Mouse (Mus musculus): ENCODE measurements around the gene 4930518I15Rik.

DNA sequence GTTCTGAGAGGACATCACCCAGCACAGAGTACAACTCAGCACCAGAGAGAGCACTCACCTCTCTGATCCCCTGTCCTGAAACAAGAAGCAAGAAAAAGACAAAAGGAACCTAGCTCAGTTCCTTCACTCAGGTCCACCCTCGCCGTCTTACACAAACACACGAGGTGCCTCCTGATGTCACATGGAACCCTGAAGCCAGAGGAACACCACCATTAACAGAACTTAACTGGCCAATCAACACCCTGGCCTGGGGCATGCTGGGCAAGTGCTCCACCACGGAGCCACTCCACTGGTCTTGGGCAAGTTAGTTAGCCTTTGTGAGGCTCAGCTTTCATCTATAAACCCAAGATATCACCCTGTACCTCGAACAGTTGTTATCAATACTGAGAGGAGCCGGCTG, 50.9 kb downstream of the 4930518I15Rik start:
- no peak for TF ChIP-seq CTCF (IDR thresholded peaks at IDR 0.05; ENCODE audit: low read depth)
- TF ChIP-seq EP300 (IDR thresholded peaks at IDR 0.05; ENCODE audit: low read depth) = no peak
